40 mouse cellular contexts compared by ENCODE assay signal in genomic region chr7:28159893-28160292, GRCm38 (mm10). TPM values are rescaled to one million over a fixed set of nuclear protein-coding genes. Genes with fewer than 3 reads are reported as not detected.
"Had no signal": no experiment of that assay in that cellular context is flagged by ENCODE, and none has a peak within 500 bp of the region (broad histone marks: within the 10 kb centered on the region; RNA-seq: fewer than 3 reads in every experiment).

No protein-coding gene starts in this region.

- H3K27ac ChIP-seq: limb, embryonic 10.5 days; limb, embryonic 12.5 days; limb, embryonic 13.5 days; limb, embryonic 15.5 days; liver, embryonic 12.5 days; liver, embryonic 13.5 days; liver, embryonic 14.5 days; liver, embryonic 15.5 days; lung, embryonic 15.5 days; macrophage; midbrain, embryonic 12.5 days; midbrain, embryonic 13.5 days; midbrain, embryonic 15.5 days; neural tube, embryonic 12.5 days had no signal

- H3K4me1 ChIP-seq: limb, embryonic 10.5 days; limb, embryonic 12.5 days; limb, embryonic 13.5 days; limb, embryonic 15.5 days; liver, embryonic 12.5 days; liver, embryonic 13.5 days; liver, embryonic 15.5 days; lung, embryonic 15.5 days; midbrain, embryonic 10.5 days; midbrain, embryonic 12.5 days; midbrain, embryonic 13.5 days; midbrain, embryonic 15.5 days; neural tube, embryonic 12.5 days had no signal

- H3K4me2 ChIP-seq: limb, embryonic 12.5 days; limb, embryonic 13.5 days; limb, embryonic 15.5 days; liver, embryonic 11.5 days; liver, embryonic 12.5 days; liver, embryonic 13.5 days; liver, embryonic 15.5 days; lung, embryonic 14.5 days; lung, embryonic 15.5 days; midbrain, embryonic 11.5 days; midbrain, embryonic 12.5 days; midbrain, embryonic 13.5 days; midbrain, embryonic 15.5 days; neural tube, embryonic 12.5 days had no signal

- H3K27me3 ChIP-seq: limb, embryonic 12.5 days; limb, embryonic 13.5 days; liver, embryonic 13.5 days; liver, embryonic 15.5 days; lung, embryonic 15.5 days; midbrain, embryonic 12.5 days; midbrain, embryonic 13.5 days; midbrain, embryonic 15.5 days had no signal

- H3K4me3 ChIP-seq: limb, embryonic 10.5 days; limb, embryonic 12.5 days; limb, embryonic 13.5 days; limb, embryonic 15.5 days; liver, embryonic 12.5 days; liver, embryonic 13.5 days; liver, embryonic 15.5 days; lung, embryonic 15.5 days; megakaryocyte, embryonic 14.5 days; midbrain, embryonic 10.5 days; midbrain, embryonic 12.5 days; midbrain, embryonic 13.5 days; midbrain, embryonic 15.5 days; myocyte; neural tube, embryonic 12.5 days had no signal

- ATAC-seq: liver, embryonic 12.5 days; liver, postnatal 0 days; midbrain, embryonic 13.5 days; midbrain, embryonic 15.5 days; midbrain, embryonic 16.5 days had no signal

- H3K9ac ChIP-seq: limb, embryonic 12.5 days; limb, embryonic 13.5 days; limb, embryonic 15.5 days; liver, embryonic 12.5 days; liver, embryonic 13.5 days; liver, embryonic 14.5 days; liver, embryonic 15.5 days; liver, postnatal 0 days; lung, embryonic 14.5 days; lung, embryonic 15.5 days; midbrain, embryonic 12.5 days; midbrain, embryonic 15.5 days; neural tube, embryonic 12.5 days had no signal

- H3K36me3 ChIP-seq: limb, embryonic 10.5 days; limb, embryonic 12.5 days; limb, embryonic 13.5 days; limb, embryonic 15.5 days; liver, embryonic 12.5 days; liver, embryonic 13.5 days; liver, embryonic 15.5 days; lung, embryonic 15.5 days; midbrain, embryonic 10.5 days; midbrain, embryonic 12.5 days; midbrain, embryonic 13.5 days; midbrain, embryonic 15.5 days; neural tube, embryonic 12.5 days had no signal

- H3K9me3 ChIP-seq: limb, embryonic 10.5 days; limb, embryonic 12.5 days; limb, embryonic 13.5 days; limb, embryonic 15.5 days; liver, embryonic 12.5 days; liver, embryonic 13.5 days; liver, embryonic 15.5 days; lung, embryonic 15.5 days; megakaryocyte, embryonic 14.5 days; midbrain, embryonic 10.5 days; midbrain, embryonic 12.5 days; midbrain, embryonic 13.5 days; midbrain, embryonic 15.5 days; neural tube, embryonic 12.5 days had no signal

- DNase-seq: left cerebral cortex, postnatal 4 days; liver; liver, embryonic 13.5 days; liver, postnatal 0 days; lung, adult 2 months; lung, embryonic 14.5 days; lung, postnatal 10 days; lung, postnatal 14 days; lung, postnatal 36 days; lung, postnatal 4 days; midbrain, embryonic 14.5 days had no signal

RNA-seq across cellular contexts. Expression of gene 9530053A07Rik, which starts 30.6 kb away (rescaled TPM):
- total RNA-seq: left cerebral cortex, postnatal 10 days; left cerebral cortex, postnatal 14 days; left cerebral cortex, postnatal 4 days; liver, adult 2 months; megakaryocyte progenitor cell, adult 5-6 weeks; megakaryocyte, adult 5-6 weeks; megakaryocyte-erythroid progenitor cell, adult 5-6 weeks; monocyte, adult 5-6 weeks had no signal
- polyA plus RNA-seq: limb, embryonic 14.5 days; limb, embryonic 15.5 days; liver, adult 2 months; liver, embryonic 11.5 days; liver, embryonic 13.5 days; liver, embryonic 14.5 days; liver, embryonic 15.5 days; liver, embryonic 16.5 days; liver, postnatal 0 days; lung, embryonic 14.5 days; lung, embryonic 16.5 days; macrophage had no signal
